Mouse (Mus musculus) liver, embryonic 15.5 days (tissue): ENCODE results near the gene Adgra1. TPM values are rescaled to one million over a fixed set of nuclear protein-coding genes. Genes with fewer than 3 reads are reported as not detected.

Experiments
- ATAC-seq: fragments of 200-750 bp; cut with Nextera tagmentation; 2 replicates; pipeline ENCODE4 v1.8.0; 2017; ENCODE audit warnings: moderate number of reproducible peaks, mild to moderate bottlenecking, moderate library complexity; ENCODE audit not compliant: insufficient read depth
- H3K27ac ChIP-seq: fragments of 300-500 bp; sonication (generic); replicated peaks from 2 replicates; pipeline ENCODE4 v1.5.1; 2015; ENCODE audit warnings: mild to moderate bottlenecking, inconsistent platforms
- H3K27me3 ChIP-seq: fragments of 300-500 bp; sonication (generic); 2 replicates; pipeline ENCODE4 v1.6.1; 2015; ENCODE audit warnings: mild to moderate bottlenecking, inconsistent platforms
- H3K36me3 ChIP-seq: fragments of 300-500 bp; sonication (generic); replicated peaks from 2 replicates; pipeline ENCODE4 v1.6.1; 2015; ENCODE audit warnings: moderate library complexity, mild to moderate bottlenecking, inconsistent platforms
- H3K4me1 ChIP-seq: fragments of 300-500 bp; sonication (generic); replicated peaks from 2 replicates; pipeline ENCODE4 v1.6.1; 2015; ENCODE audit warnings: inconsistent platforms
- H3K4me2 ChIP-seq: fragments of 300-500 bp; sonication (generic); 2 replicates; pipeline ENCODE4 v1.6.1; 2015; ENCODE audit warnings: moderate library complexity, mild to moderate bottlenecking, inconsistent platforms
- H3K4me3 ChIP-seq: fragments of 300-500 bp; sonication (generic); replicated peaks from 2 replicates; pipeline ENCODE4 v1.5.1; 2015; ENCODE audit warnings: mild to moderate bottlenecking, inconsistent platforms
- H3K9ac ChIP-seq: fragments of 300-500 bp; sonication (generic); 2 replicates; pipeline ENCODE4 v1.6.1; 2015; ENCODE audit warnings: moderate library complexity, mild to moderate bottlenecking, inconsistent platforms
- H3K9me3 ChIP-seq: fragments of 300-500 bp; sonication (generic); replicated peaks from 2 replicates; pipeline ENCODE4 v1.6.1; 2016; ENCODE audit warnings: inconsistent platforms
- WGBS: fragments of 180-500 bp; shearing (Covaris S2); methylation state at CpG from one replicate; pipeline ENCODE4 v1.1.7; 2015; ENCODE audit warnings: mixed read lengths; ENCODE audit not compliant: insufficient replicate concordance; 5-methylcytosine and 5-hydroxymethylcytosine counted together
- polyA plus RNA-seq: library from polyadenylated mRNA; unstranded; fragments of >200 nt; fragmentation: Nextera tagmentation; extraction: Ambion mirVana; gene quantifications from 2 replicates; pipeline ENCODE4 v1.2.1, GENCODE M21; 2015

Adgra1 gene
- polyA plus RNA-seq, 1 experiment from 2014 or later: not detected

GRCm38 (mm10) chr7:139822301-139823010 is 11.5 kb upstream of the Adgra1 start:
- H3K4me3 ChIP-seq: no peak overlapping the region
- ATAC-seq: no peak
- no peaks in the 10 kb centered on the region for H3K27me3 ChIP-seq
- H3K27ac ChIP-seq: no peak overlapping the region
- H3K9me3 ChIP-seq: no peaks in the 10 kb centered on the region
- no peak overlapping the region for H3K9ac ChIP-seq
- H3K36me3 ChIP-seq: no peaks in the 10 kb centered on the region
- H3K4me1 ChIP-seq: no peaks in the 10 kb centered on the region
- H3K4me2 ChIP-seq: no peak overlapping the region
- WGBS: 58% methylated on average over 12 of the region's 12 CpGs

GRCm38 (mm10) chr7:139827687-139828086 is 6.3 kb upstream of the Adgra1 start:
- H3K4me3 ChIP-seq: no peak overlapping the region
- 7% methylated on average over 9 of the region's 9 CpGs for WGBS
- no peaks in the 10 kb centered on the region for H3K9me3 ChIP-seq
- H3K27me3 ChIP-seq: 0 out of 2 replicates have a peak, but pooled peaks cover 2% of the 10 kb centered on the region
- H3K27ac ChIP-seq: no peak overlapping the region
- no peaks in the 10 kb centered on the region for H3K4me1 ChIP-seq
- H3K36me3 ChIP-seq: no peaks in the 10 kb centered on the region
- no peak overlapping the region for H3K9ac ChIP-seq
- no peak for ATAC-seq
- no peak overlapping the region for H3K4me2 ChIP-seq

DNA sequence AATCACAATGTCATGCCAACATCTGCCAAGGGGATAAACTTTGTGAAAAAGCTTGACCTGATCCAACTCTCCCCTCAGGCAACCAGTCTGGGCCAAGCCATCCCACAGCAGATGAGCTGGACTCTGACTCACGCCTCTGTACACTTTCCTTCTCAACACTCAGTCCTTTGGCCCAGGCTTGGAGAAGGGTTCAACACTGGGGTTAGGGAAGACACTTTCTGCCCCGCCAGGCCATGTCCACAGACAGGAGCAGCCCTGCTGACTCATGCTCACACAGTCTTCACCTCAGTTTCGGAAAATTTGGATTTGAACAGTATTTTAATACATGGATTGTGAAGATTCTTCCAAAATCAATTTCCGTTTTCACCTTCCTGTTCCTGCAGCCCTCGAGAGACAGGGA is 442 bp upstream of the Adgra1 start:
- peaks cover 35% of the 10 kb centered on the region for H3K27me3 ChIP-seq

GRCm38 (mm10) chr7:139835140-139836131 is 1.5 kb downstream of the Adgra1 start:
- H3K4me3 ChIP-seq: no peak overlapping the region
- H3K9ac ChIP-seq: no peak overlapping the region
- H3K9me3 ChIP-seq: no peaks in the 10 kb centered on the region
- H3K4me1 ChIP-seq: no peaks in the 10 kb centered on the region
- WGBS: 52% methylated on average over 15 of the region's 15 CpGs
- H3K27me3 ChIP-seq: peaks cover 35% of the 10 kb centered on the region
- ATAC-seq: no peak
- no peaks in the 10 kb centered on the region for H3K36me3 ChIP-seq
- no peak overlapping the region for H3K27ac ChIP-seq
- H3K4me2 ChIP-seq: no peak overlapping the region

More for the DNA sequence above, 442 bp upstream of the Adgra1 start:
- H3K9ac ChIP-seq: no peak overlapping the region
- no peak for ATAC-seq
- H3K4me3 ChIP-seq: no peak overlapping the region
- H3K4me2 ChIP-seq: no peak overlapping the region
- no peaks in the 10 kb centered on the region for H3K36me3 ChIP-seq
- H3K27ac ChIP-seq: no peak overlapping the region
- H3K4me1 ChIP-seq: no peaks in the 10 kb centered on the region
- WGBS: 22% methylated on average over 5 of the region's 5 CpGs
- no peaks in the 10 kb centered on the region for H3K9me3 ChIP-seq

DNA sequence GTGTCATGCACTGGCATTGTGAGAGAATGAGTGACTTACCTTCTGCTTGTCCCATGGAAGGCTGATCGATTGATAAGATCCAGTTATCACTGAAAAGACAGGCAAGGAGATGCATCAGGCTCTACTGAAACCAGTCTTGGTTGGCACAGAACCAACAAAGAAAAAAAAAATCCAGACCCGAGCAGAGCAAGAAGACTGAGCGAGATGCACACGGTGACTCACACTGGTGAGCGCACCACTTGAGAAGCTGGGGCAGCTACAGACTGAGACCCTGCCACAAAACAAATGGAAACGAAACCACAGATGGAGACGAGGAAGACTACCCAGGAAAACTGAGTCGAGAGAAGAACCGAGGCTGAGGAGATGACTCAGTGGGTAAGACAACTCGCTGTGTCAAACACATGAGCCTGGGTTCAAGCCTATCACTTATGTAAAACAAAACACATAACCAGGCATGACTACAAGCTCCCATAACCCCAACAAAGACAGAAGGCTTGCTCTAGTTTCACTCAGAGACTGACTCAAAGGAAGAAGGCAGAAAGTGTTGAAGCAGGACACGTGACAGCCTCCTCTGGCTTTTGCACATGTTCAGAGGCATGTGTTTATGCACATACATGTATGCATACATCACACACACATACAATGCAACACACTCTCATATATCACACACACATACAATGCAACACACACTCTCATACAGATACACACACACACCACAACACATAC is 6.6 kb downstream of the Adgra1 start:
- Histone ChIP-seq H3K27ac (no peak overlapping the region), H3K4me1 (no peaks in the 10 kb centered on the region), H3K4me3 (no peak overlapping the region), H3K36me3 (no peaks in the 10 kb centered on the region), H3K27me3 (peaks cover 4% of the 10 kb centered on the region; the same call in 1 of the 2 replicates), H3K4me2 (no peak overlapping the region), H3K9ac (no peak overlapping the region), H3K9me3 (no peaks in the 10 kb centered on the region)
- no peak for ATAC-seq
- 63% methylated on average over 11 of the region's 11 CpGs for WGBS

DNA sequence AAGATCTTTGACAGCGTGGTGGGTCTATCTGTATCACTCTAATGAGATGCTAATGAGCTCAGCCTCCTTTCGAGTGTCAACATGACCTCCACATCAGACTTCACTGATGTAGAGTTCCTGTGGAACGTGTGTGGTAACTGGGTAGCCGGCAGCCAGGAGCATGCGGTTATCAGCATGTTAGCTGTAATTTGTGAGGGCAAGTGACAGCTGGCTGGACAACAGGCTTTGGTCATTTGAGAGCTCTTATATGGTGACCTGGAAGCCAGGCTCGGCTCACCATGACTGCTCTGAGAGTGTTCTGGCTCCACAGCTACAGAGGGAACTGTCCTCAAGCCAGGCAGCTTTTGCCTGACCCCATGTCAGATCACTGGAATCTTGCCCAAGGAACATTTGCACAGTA is 8.4 kb downstream of the Adgra1 start:
- Histone ChIP-seq H3K36me3 (no peaks in the 10 kb centered on the region), H3K4me3 (no peak overlapping the region), H3K9ac (no peak overlapping the region), H3K9me3 (no peaks in the 10 kb centered on the region), H3K27ac (no peak overlapping the region), H3K4me1 (no peaks in the 10 kb centered on the region), H3K27me3 (no peaks in the 10 kb centered on the region; the same call in 1 of the 2 replicates), H3K4me2 (no peak overlapping the region)
- ATAC-seq: no peak
- 50% methylated on average over 6 of the region's 6 CpGs for WGBS

GRCm38 (mm10) chr7:139843140-139843539 is 9.2 kb downstream of the Adgra1 start:
- Histone ChIP-seq H3K4me2 (no peak overlapping the region), H3K4me3 (no peak overlapping the region), H3K4me1 (no peaks in the 10 kb centered on the region), H3K27me3 (no peaks in the 10 kb centered on the region; the same call in 1 of the 2 replicates), H3K9ac (no peak overlapping the region), H3K9me3 (no peaks in the 10 kb centered on the region), H3K36me3 (no peaks in the 10 kb centered on the region), H3K27ac (no peak overlapping the region)
- 39% methylated on average over 5 of the region's 5 CpGs for WGBS
- ATAC-seq: no peak

DNA sequence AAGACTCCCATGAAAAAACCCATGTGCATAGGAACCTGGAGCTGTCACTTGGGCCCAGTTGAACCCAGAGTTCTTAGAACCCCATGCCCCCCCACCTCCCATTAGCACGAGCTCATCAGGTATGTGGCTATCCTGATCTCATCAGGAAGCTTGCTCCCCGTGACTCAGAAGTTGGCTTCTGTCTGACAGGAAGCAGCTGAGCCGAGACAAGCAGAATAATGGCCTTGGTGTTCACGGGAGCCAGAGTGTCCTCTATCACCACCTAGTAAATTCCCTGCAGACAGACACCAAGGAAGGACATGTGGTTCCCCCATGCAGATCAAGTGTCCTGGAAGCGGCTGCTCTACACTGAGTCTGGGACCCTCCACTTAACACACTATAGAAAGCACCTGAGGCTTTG is 9.8 kb downstream of the Adgra1 start:
- Histone ChIP-seq H3K36me3 (no peaks in the 10 kb centered on the region), H3K4me3 (no peak overlapping the region), H3K4me2 (no peak overlapping the region), H3K9ac (no peak overlapping the region), H3K27me3 (no peaks in the 10 kb centered on the region; the same call in 1 of the 2 replicates), H3K9me3 (no peaks in the 10 kb centered on the region), H3K27ac (no peak overlapping the region), H3K4me1 (no peaks in the 10 kb centered on the region)
- WGBS: 11% methylated on average over 5 of the region's 5 CpGs
- no peak for ATAC-seq

DNA sequence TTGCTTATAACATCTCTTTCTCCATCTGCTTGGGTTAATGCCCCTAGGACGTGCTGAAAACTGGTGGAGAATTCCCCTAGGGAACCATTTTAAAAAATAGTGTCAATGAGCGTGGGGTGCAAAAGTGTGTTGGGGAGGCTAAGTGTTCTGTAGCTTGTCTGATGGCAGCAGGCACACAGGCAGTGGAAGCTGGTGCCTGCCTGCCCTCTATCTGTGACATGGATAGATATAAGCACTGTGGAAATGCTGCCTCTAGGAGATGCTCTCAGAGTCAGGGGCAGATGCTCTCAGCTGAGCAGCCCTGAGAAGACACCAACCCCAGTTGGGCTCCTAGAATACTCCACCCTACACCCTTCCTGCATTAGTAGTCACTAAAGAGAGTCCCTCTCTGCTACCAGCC is 11.1 kb downstream of the Adgra1 start:
- no peak overlapping the region for H3K9ac ChIP-seq
- H3K9me3 ChIP-seq: no peaks in the 10 kb centered on the region
- no peak overlapping the region for H3K4me2 ChIP-seq
- no peaks in the 10 kb centered on the region for H3K36me3 ChIP-seq
- 56% methylated on average over 2 of the region's 2 CpGs for WGBS
- no peak overlapping the region for H3K27ac ChIP-seq
- no peak for ATAC-seq
- no peaks in the 10 kb centered on the region for H3K4me1 ChIP-seq
- no peaks in the 10 kb centered on the region; the same call in 1 of the 2 replicates for H3K27me3 ChIP-seq
- no peak overlapping the region for H3K4me3 ChIP-seq

GRCm38 (mm10) chr7:139850152-139850551 is 16.2 kb downstream of the Adgra1 start:
- Histone ChIP-seq H3K4me1 (no peaks in the 10 kb centered on the region), H3K4me2 (no peak overlapping the region), H3K27ac (no peak overlapping the region), H3K9ac (no peak overlapping the region), H3K36me3 (no peaks in the 10 kb centered on the region), H3K4me3 (no peak overlapping the region), H3K9me3 (no peaks in the 10 kb centered on the region), H3K27me3 (no peaks in the 10 kb centered on the region; the same call in 1 of the 2 replicates)
- no peak for ATAC-seq
- WGBS: 40% methylated on average over 6 of the region's 6 CpGs

DNA sequence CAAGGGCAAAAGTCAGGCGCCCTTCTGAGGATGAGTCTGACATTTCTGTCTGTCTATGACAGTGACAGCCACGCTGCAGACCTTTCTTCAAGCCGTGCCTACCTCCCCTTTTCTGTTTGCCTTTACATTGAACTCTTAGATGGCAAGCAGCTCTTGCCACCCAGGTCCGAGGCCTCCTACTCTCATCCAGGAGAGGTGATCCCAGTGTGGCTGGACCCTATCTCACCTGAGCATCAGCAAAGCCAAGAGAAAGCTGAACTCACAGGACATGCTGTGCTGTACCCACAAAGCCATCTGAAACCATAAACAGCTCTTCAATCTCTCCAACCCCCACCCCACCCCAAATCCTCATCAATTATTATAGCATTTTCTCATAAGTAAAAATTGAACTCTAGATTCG is 16.7 kb downstream of the Adgra1 start:
- no peak overlapping the region for H3K27ac ChIP-seq
- no peaks in the 10 kb centered on the region for H3K9me3 ChIP-seq
- no peak overlapping the region for H3K4me3 ChIP-seq
- ATAC-seq: no peak
- H3K4me2 ChIP-seq: no peak overlapping the region
- H3K36me3 ChIP-seq: no peaks in the 10 kb centered on the region
- 45% methylated on average over 5 of the region's 5 CpGs for WGBS
- H3K27me3 ChIP-seq: no peaks in the 10 kb centered on the region
- H3K4me1 ChIP-seq: no peaks in the 10 kb centered on the region
- H3K9ac ChIP-seq: no peak overlapping the region
